ENCODE assay signal across 23 mouse cellular contexts in genomic region chr3:86210267-86210939, GRCm38 (mm10). TPM values are rescaled to one million over a fixed set of nuclear protein-coding genes. Genes with fewer than 3 reads are reported as not detected.
DNase-seq lines count a peak whose midpoint lies in the region; ATAC-seq and TF ChIP-seq lines count a peak whose summit lies in the region.
"Had no signal": no experiment of that assay in that cellular context is flagged by ENCODE, and none has a peak within 500 bp of the region (broad histone marks: within the 10 kb centered on the region; RNA-seq: fewer than 3 reads in every experiment).

No protein-coding gene starts in this region.

- TF ChIP-seq RAD21 in MEL (IDR thresholded peaks at IDR 0.05; ENCODE audit: low read depth, low read length), result no peak

- no peaks in the 10 kb centered on the region for H3K79me2 ChIP-seq in MEL (ENCODE audit: control insufficient read depth, insufficient read depth, low read length, poor library complexity)

- peak; percentile 39 to 53 for DNase-seq in spleen, postnatal 36 days (ENCODE audit: low spot score in 2 of 2)
- no peak for DNase-seq in spleen, postnatal 4 days (ENCODE audit: low spot score in 2 of 2)
- peak; percentile 80 for DNase-seq in MEL (ENCODE audit: low read depth, low spot score)
- DNase-seq in splenic B cell, adult 2 months (ENCODE audit: low read depth, low spot score), result peak; percentile 65
- no peak for DNase-seq in lung, postnatal 4 days
- no peak for DNase-seq in cerebellum, postnatal 25 days
- DNase-seq in cerebellum, postnatal 14 days, result no peak
- DNase-seq: adrenal gland, adult 8-10 months; cerebellum, adult 11 months; cerebellum, adult 8-10 months; cerebellum, postnatal 36 days; embryo, embryonic 11 days; gastrocnemius, adult 2 months; gastrocnemius, postnatal 25 days; heart, adult 2 months had no signal

- H3K9me3 ChIP-seq in MEL (replicated peaks; ENCODE audit: insufficient read depth, low read length), result no peaks in the 10 kb centered on the region
- H3K9me3 ChIP-seq: embryonic facial prominence, embryonic 15.5 days; forebrain, embryonic 10.5 days; heart, embryonic 12.5 days; hindbrain, embryonic 15.5 days had no signal

- H3K4me3 ChIP-seq in MEL (ENCODE audit: control insufficient read depth in 1 of 2, insufficient read depth in 1 of 2, low read depth in 2 of 2, low read length in 2 of 2), result peak overlapping the region in 1 of 2 experiments; percentile 21; a peak in 1 of 4 replicates
- H3K4me3 ChIP-seq: embryonic facial prominence, embryonic 15.5 days; erythroblast, embryonic 14.5 days; forebrain, embryonic 10.5 days; gastrocnemius, adult 2 months; heart, adult 2 months; heart, embryonic 12.5 days; hindbrain, embryonic 15.5 days had no signal

- H3K27ac ChIP-seq in MEL (ENCODE audit: control insufficient read depth, low read depth, low read length), result peak overlapping the region; percentile 43
- H3K27ac ChIP-seq: embryonic facial prominence, embryonic 15.5 days; forebrain, embryonic 10.5 days; gastrocnemius, adult 2 months; heart, adult 2 months; hindbrain, embryonic 15.5 days had no signal

- no peaks in the 10 kb centered on the region for H3K27me3 ChIP-seq in MEL (ENCODE audit: control insufficient read depth in 1 of 2, insufficient read depth in 2 of 2, low read length in 2 of 2)
- no peaks in the 10 kb centered on the region for H3K27me3 ChIP-seq in splenic B cell, adult 2 months (ENCODE audit: control insufficient read depth, insufficient read depth, low read length, poor library complexity, severe bottlenecking)
- H3K27me3 ChIP-seq: embryonic facial prominence, embryonic 15.5 days; heart, embryonic 12.5 days; hindbrain, embryonic 15.5 days had no signal

- peaks cover 0 to 12% of the 10 kb centered on the region in 2 experiments; a peak in 2 of 4 replicates for H3K36me3 ChIP-seq in MEL (ENCODE audit: control insufficient read depth in 1 of 2, insufficient read depth in 2 of 2, low read length in 2 of 2)
- H3K36me3 ChIP-seq in splenic B cell, adult 2 months (ENCODE audit: control insufficient read depth, insufficient read depth, low read length, poor library complexity, severe bottlenecking), result no peaks in the 10 kb centered on the region
- H3K36me3 ChIP-seq: embryonic facial prominence, embryonic 15.5 days; forebrain, embryonic 10.5 days; heart, embryonic 12.5 days; hindbrain, embryonic 15.5 days had no signal

- TF ChIP-seq EP300 in MEL (IDR thresholded peaks at IDR 0.05; ENCODE audit: low read depth in 1 of 2, low read length in 2 of 2), result peak; percentile 67 to 90

- H3K9ac ChIP-seq in MEL (ENCODE audit: control insufficient read depth, low read depth, low read length, poor library complexity, severe bottlenecking), result no peak overlapping the region
- H3K9ac ChIP-seq: embryonic facial prominence, embryonic 15.5 days; heart, embryonic 12.5 days; hindbrain, embryonic 15.5 days had no signal

- TF ChIP-seq CTCF in MEL (IDR thresholded peaks at IDR 0.05 in 2 of 3, conservative IDR thresholded peaks at IDR 0.05 in 1 of 3; ENCODE audit: control insufficient read depth in 1 of 3, insufficient read depth in 1 of 3, low read depth in 2 of 3, low read length in 3 of 3, poor library complexity in 1 of 3, severe bottlenecking in 1 of 3), result no peak

- ATAC-seq in hematopoietic stem cell, adult 5-6 weeks (replicated peaks in 1 of 2; ENCODE audit: insufficient read depth in 1 of 2, low FRiP score in 2 of 2, low TSS enrichment in 1 of 2, low read depth in 1 of 2, poor library complexity in 2 of 2, severe bottlenecking in 2 of 2), result peak; percentile 39 to 56; a peak in 3 of 4 replicates
- ATAC-seq: forebrain, embryonic 14.5 days; intestine, embryonic 16.5 days had no signal

- no peak for TF ChIP-seq POLR2A in MEL (IDR thresholded peaks at IDR 0.05; ENCODE audit: control insufficient read depth in 1 of 2, insufficient read depth in 1 of 2, low read depth in 1 of 2, low read length in 2 of 2, poor library complexity in 1 of 2)

- peaks cover 5% of the 10 kb centered on the region in 2 experiments for H3K4me1 ChIP-seq in MEL (ENCODE audit: control insufficient read depth in 1 of 2, insufficient read depth in 2 of 2, low read length in 2 of 2)
- H3K4me1 ChIP-seq: embryonic facial prominence, embryonic 15.5 days; heart, embryonic 12.5 days; hindbrain, embryonic 15.5 days had no signal

TF ChIP-seq in MEL, 35 proteins besides CTCF, POLR2A, EP300 and RAD21:
- 0 out of 2 replicates have a peak, but pooled peaks have one; percentile 17 for TF ChIP-seq TAL1 (IDR thresholded peaks at IDR 0.05; ENCODE audit: low read length)
- no peak for TF ChIP-seq MAZ (IDR thresholded peaks at IDR 0.05; ENCODE audit: low read depth, low read length)
- peak; percentile 65 for TF ChIP-seq SIN3A (IDR thresholded peaks at IDR 0.05; ENCODE audit: low read length)
- 0 out of 2 replicates have a peak, but pooled peaks have one; percentile 12 for TF ChIP-seq BHLHE40 (IDR thresholded peaks at IDR 0.05; ENCODE audit: borderline replicate concordance, low read depth, low read length)
- no peak for TF ChIP-seq NRF1 (IDR thresholded peaks at IDR 0.05; ENCODE audit: insufficient read depth, low read depth, low read length, poor library complexity, severe bottlenecking)
- TF ChIP-seq POLR2AphosphoS2 (IDR thresholded peaks at IDR 0.05; ENCODE audit: low read length), result no peak
- no peak for TF ChIP-seq CHD1 (IDR thresholded peaks at IDR 0.05; ENCODE audit: low read depth, low read length)
- no peak for TF ChIP-seq USF2 (IDR thresholded peaks at IDR 0.05; ENCODE audit: borderline replicate concordance in 1 of 2, insufficient read depth in 1 of 2, low read depth in 1 of 2, low read length in 2 of 2)
- peak; percentile 77 for TF ChIP-seq RCOR1 (IDR thresholded peaks at IDR 0.05; ENCODE audit: low read depth, low read length)
- 0 out of 2 replicates have a peak, but pooled peaks have one; percentile 23 for TF ChIP-seq HCFC1 (IDR thresholded peaks at IDR 0.05; ENCODE audit: low read depth, low read length)
- TF ChIP-seq NELFE (IDR thresholded peaks at IDR 0.05; ENCODE audit: low read depth, low read length), result no peak
- TF ChIP-seq TBP (IDR thresholded peaks at IDR 0.05; ENCODE audit: low read depth, low read length), result no peak
- TF ChIP-seq ELF1 (IDR thresholded peaks at IDR 0.05; ENCODE audit: low read depth, low read length), result no peak
- TF ChIP-seq MXI1 (IDR thresholded peaks at IDR 0.05; ENCODE audit: low read depth, low read length), result peak; percentile 30; the same call in 1 of the 2 replicates
- peak; percentile 36; the same call in 1 of the 2 replicates for TF ChIP-seq ETS1 (IDR thresholded peaks at IDR 0.05; ENCODE audit: low read depth, low read length)
- 0 out of 2 replicates have a peak, but pooled peaks have one; percentile 16 for TF ChIP-seq GABPA (IDR thresholded peaks at IDR 0.05; ENCODE audit: low read depth, low read length)
- TF ChIP-seq ZNF384 (IDR thresholded peaks at IDR 0.05; ENCODE audit: low read depth, low read length), result 0 out of 2 replicates have a peak, but pooled peaks have one; percentile 44
- no peak for TF ChIP-seq MAX (IDR thresholded peaks at IDR 0.05; ENCODE audit: low read length)
- TF ChIP-seq MYB (IDR thresholded peaks at IDR 0.05; ENCODE audit: low read depth, low read length), result no peak
- no peak for TF ChIP-seq ZKSCAN1 (IDR thresholded peaks at IDR 0.05; ENCODE audit: low read depth, low read length)
- peak; percentile 65 for TF ChIP-seq TCF12 (IDR thresholded peaks at IDR 0.05; ENCODE audit: low read depth, low read length)
- TF ChIP-seq JUND (IDR thresholded peaks at IDR 0.05; ENCODE audit: low read depth, low read length), result 0 out of 2 replicates have a peak, but pooled peaks have one; percentile 5
- peak; percentile 86 for TF ChIP-seq GATA1 (IDR thresholded peaks at IDR 0.05; ENCODE audit: low read depth, low read length)
- no peak for TF ChIP-seq MYC (IDR thresholded peaks at IDR 0.05; ENCODE audit: low read depth, low read length)
TF ChIP-seq in MEL: peak in this region for 12.

RNA-seq across cellular contexts. Expression of gene Lrba, which starts 14.1 kb away (rescaled TPM):
- 10.9 and 14.8 TPM in 2 replicates for total RNA-seq in MEL (2012; rRNA removed)
- 10 to 100 TPM in 1 of 2 experiments, not detected in 1; 17.9 TPM for polyA plus RNA-seq in MEL (2012; ENCODE audit: insufficient read depth in 1 of 2, insufficient read length in 2 of 2, low read depth in 1 of 2, low replicate concordance in 2 of 2, missing spikeins in 1 of 2)
- total RNA-seq in hematopoietic stem cell, adult 5-6 weeks (2017), result 51.5 and 57.9 TPM in 2 replicates

Comparison
In these comparisons a context has a peak if more than half of its experiments do, and no peak if none do; other contexts are left out.
1. DNase-seq: peak in spleen, postnatal 36 days (2 of 2), MEL (single experiment) and splenic B cell, adult 2 months (single experiment); none in spleen, postnatal 4 days (0 of 2), lung, postnatal 4 days (0 of 2), cerebellum, postnatal 25 days (0 of 2) and cerebellum, postnatal 14 days (0 of 2).